Mouse (Mus musculus) lung, embryonic 14.5 days (tissue): ENCODE measurements at regions not wholly inside any gene's neighbourhood (a gene's known extent, or its start where the extent isn't known, plus 50 kb on each side); places are given as distances from the start of the nearest gene placed in this dataset.

Experiments
- ATAC-seq: fragments of 200-750 bp; cut with Nextera tagmentation; 2 replicates; pipeline ENCODE4 v1.8.0; 2017; ENCODE audit warnings: mild to moderate bottlenecking, moderate TSS enrichment, moderate library complexity; ENCODE audit not compliant: insufficient read depth
- DNase-seq: peaks from one replicate; pipeline ENCODE4 v3.0.0-alpha.2; 2015
- H3K27ac ChIP-seq: fragments of 300-500 bp; sonication (generic); 2 replicates; pipeline ENCODE4 v1.5.1; 2014; ENCODE audit warnings: low read depth, mild to moderate bottlenecking, moderate library complexity
- H3K27me3 ChIP-seq: fragments of 300-500 bp; sonication (generic); 2 replicates; pipeline ENCODE4 v1.6.1; 2014; ENCODE audit warnings: low read length, control low read depth; ENCODE audit not compliant: insufficient read depth
- H3K36me3 ChIP-seq: fragments of 300-500 bp; sonication (generic); 2 replicates; pipeline ENCODE4 v1.6.1; 2014; ENCODE audit warnings: control low read depth; ENCODE audit not compliant: insufficient read depth
- H3K4me1 ChIP-seq: fragments of 300-500 bp; sonication (generic); 2 replicates; pipeline ENCODE4 v1.6.1; 2014; ENCODE audit warnings: antibody characterized with exemption, control low read depth; ENCODE audit not compliant: insufficient read depth
- H3K4me2 ChIP-seq: fragments of 300-500 bp; sonication (generic); 2 replicates; pipeline ENCODE4 v1.6.1; 2014; ENCODE audit warnings: mild to moderate bottlenecking
- H3K4me3 ChIP-seq: fragments of 300-500 bp; sonication (generic); 2 replicates; pipeline ENCODE4 v1.5.1; 2014; ENCODE audit warnings: low read depth, low read length
- H3K9ac ChIP-seq: fragments of 300-500 bp; sonication (generic); 2 replicates; pipeline ENCODE4 v1.6.1; 2014
- H3K9me3 ChIP-seq: fragments of 300-500 bp; sonication (generic); 2 replicates; pipeline ENCODE4 v1.6.1; 2016; ENCODE audit warnings: low read depth, low read length, control low read depth
- CTCF ChIP-seq: IDR thresholded peaks from 2 replicates; pipeline ENCODE4 v1.5.1; 2016; ENCODE audit warnings: antibody characterized with exemption, low read depth
- WGBS: fragments of 180-500 bp; shearing (Covaris S2); extraction: QIAGEN DNeasy Blood & Tissue Kit; methylation state at CpG from one replicate; pipeline ENCODE4 v1.1.7; 2014; 5-methylcytosine and 5-hydroxymethylcytosine counted together

GRCm38 (mm10) chr11:9932360-9933265 lies 740.9 kb downstream of the Abca13 start:
- no peak overlapping the region for H3K4me2 ChIP-seq
- no peak overlapping the region for H3K9ac ChIP-seq
- H3K27ac ChIP-seq, result peak overlapping the region; percentile 54
- ATAC-seq (peak; percentile 84), DNase-seq (peak; percentile 82)
- TF ChIP-seq CTCF, result no peak
- H3K9me3 ChIP-seq, result no peaks in the 10 kb centered on the region
- no peak overlapping the region for H3K4me3 ChIP-seq
- no peaks in the 10 kb centered on the region for H3K4me1 ChIP-seq
- H3K27me3 ChIP-seq, result no peaks in the 10 kb centered on the region
- no peaks in the 10 kb centered on the region for H3K36me3 ChIP-seq
- WGBS, result 46% methylated on average over 5 of the region's 5 CpGs

DNA sequence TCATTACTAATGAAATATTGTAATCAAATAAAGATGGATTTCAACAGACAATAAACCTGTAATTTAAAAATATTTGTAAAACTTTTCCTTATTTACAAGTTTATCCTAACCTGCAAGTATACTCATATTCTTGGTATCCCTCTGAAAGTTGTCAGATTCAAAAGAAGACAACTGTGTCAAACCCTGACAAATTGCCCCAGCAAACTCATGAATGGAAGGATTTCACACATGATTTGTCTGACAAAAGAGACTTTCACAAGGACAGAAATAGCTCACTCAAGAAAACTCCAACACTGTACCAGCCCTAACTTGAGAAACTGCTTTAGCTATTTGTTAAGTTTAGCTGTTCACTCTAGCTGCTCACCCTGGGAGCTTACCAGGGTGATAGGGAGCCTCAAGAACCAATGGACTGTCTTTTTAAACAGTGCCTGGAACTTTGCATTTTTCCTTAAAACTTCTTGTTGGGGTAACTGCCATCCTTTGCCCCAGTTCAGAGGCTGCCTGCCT lies 771.0 kb downstream of the Abca13 start:
- Histone ChIP-seq H3K4me1 (no peaks in the 10 kb centered on the region), H3K9ac (no peak overlapping the region), H3K4me2 (no peak overlapping the region), H3K9me3 (no peaks in the 10 kb centered on the region), H3K27me3 (no peaks in the 10 kb centered on the region), H3K27ac (no peak overlapping the region), H3K4me3 (no peak overlapping the region), H3K36me3 (no peaks in the 10 kb centered on the region)
- no peak for TF ChIP-seq CTCF
- no peak for ATAC-seq
- DNase-seq, result no peak

- no peak overlapping the region for H3K4me3 ChIP-seq
- H3K27me3 ChIP-seq, result no peaks in the 10 kb centered on the region
- no peak for TF ChIP-seq CTCF
- no peak overlapping the region for H3K27ac ChIP-seq
- H3K36me3 ChIP-seq, result no peaks in the 10 kb centered on the region
- no peak overlapping the region for H3K9ac ChIP-seq
- no peaks in the 10 kb centered on the region for H3K4me1 ChIP-seq
- H3K9me3 ChIP-seq, result no peaks in the 10 kb centered on the region
- H3K4me2 ChIP-seq, result no peak overlapping the region
- ATAC-seq, result no peak
- DNase-seq, result no peak
Measured at GRCm38 (mm10) chr11:9982974-9983373, 791.2 kb downstream of the Abca13 start.

DNA sequence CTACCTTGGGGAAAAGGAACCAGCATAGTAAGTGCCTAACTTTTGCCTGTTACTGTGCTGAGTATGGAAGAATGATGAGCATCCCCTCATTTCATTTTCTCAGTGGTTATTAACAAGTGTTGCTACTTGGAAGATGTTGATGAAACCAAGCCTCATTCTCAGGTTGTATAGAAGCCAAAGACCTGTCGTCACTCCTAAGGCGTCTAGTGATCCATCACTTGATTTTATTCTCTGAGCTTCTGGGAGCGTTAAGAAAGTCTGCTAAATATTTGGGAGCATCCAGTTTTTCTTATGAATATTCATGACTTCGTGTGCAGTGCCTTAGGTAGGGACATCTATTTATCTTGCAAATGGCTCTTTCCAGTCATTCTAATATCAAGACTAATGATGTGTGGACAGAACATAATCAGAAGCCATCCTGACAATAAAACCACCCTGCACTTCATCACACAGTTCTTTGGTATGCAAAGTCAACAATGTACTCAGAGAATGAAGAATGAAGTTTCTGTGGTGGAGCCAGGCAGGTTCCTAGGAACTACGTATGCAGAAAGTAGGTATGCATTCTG lies 802.9 kb downstream of the Abca13 start:
- H3K27me3 ChIP-seq, result no peaks in the 10 kb centered on the region
- no peak overlapping the region for H3K9ac ChIP-seq
- H3K4me1 ChIP-seq, result no peaks in the 10 kb centered on the region
- WGBS, result 43% methylated on average over 5 of the region's 5 CpGs
- H3K36me3 ChIP-seq, result no peaks in the 10 kb centered on the region
- no peak for TF ChIP-seq CTCF
- H3K4me3 ChIP-seq, result no peak overlapping the region
- peak; percentile 62 for DNase-seq
- H3K4me2 ChIP-seq, result no peak overlapping the region
- ATAC-seq, result no peak; the same call in 1 of the 2 replicates
- no peak overlapping the region for H3K27ac ChIP-seq
- H3K9me3 ChIP-seq, result no peaks in the 10 kb centered on the region

- H3K9ac ChIP-seq, result no peak overlapping the region
- no peaks in the 10 kb centered on the region for H3K9me3 ChIP-seq
- no peak overlapping the region for H3K27ac ChIP-seq
- no peak overlapping the region for H3K4me3 ChIP-seq
- H3K4me1 ChIP-seq, result no peaks in the 10 kb centered on the region
- no peak for TF ChIP-seq CTCF
- H3K4me2 ChIP-seq, result no peak overlapping the region
- no peak for DNase-seq
- no peaks in the 10 kb centered on the region for H3K36me3 ChIP-seq
- no peak for ATAC-seq
- no peaks in the 10 kb centered on the region for H3K27me3 ChIP-seq
Measured at GRCm38 (mm10) chr11:9995356-9995755, 803.6 kb downstream of the Abca13 start.

DNA sequence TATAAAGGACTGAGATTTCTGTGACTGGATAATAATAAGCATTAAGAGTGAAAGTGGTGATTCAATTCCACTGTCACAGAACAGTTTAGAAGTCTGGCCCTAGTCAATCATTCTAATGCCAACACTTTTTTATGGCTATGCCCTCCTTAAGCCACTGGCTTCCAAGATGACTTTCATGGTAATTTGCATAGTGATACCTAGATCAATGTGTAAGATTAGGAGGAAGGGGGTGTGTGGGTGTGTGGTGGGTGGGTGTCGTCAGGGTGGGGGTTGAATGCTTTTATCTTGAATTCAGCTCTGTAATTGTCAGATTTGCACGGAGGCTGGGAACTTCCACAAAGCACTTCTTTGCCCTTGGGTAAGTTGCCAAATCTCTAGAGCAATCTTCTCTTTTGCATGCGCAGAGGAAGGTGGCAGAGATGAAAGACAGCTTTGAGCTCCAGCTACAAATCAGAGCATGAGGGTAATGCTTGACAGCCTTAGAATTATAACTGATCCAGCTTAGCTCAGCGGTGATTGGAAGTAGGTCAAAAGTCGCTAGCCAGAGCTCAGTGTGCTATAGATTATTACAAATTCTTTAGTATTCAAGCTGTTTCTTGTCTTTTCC lies 805.9 kb downstream of the Abca13 start:
- DNase-seq (peak; percentile 69), ATAC-seq (peak; percentile 69)
- H3K9ac ChIP-seq, result no peak overlapping the region
- no peaks in the 10 kb centered on the region for H3K36me3 ChIP-seq
- no peak overlapping the region for H3K4me3 ChIP-seq
- no peaks in the 10 kb centered on the region for H3K9me3 ChIP-seq
- TF ChIP-seq CTCF, result no peak
- no peaks in the 10 kb centered on the region for H3K27me3 ChIP-seq
- no peaks in the 10 kb centered on the region for H3K4me1 ChIP-seq
- WGBS, result 34% methylated on average over 5 of the region's 5 CpGs
- no peak overlapping the region for H3K4me2 ChIP-seq
- H3K27ac ChIP-seq, result no peak overlapping the region

DNA sequence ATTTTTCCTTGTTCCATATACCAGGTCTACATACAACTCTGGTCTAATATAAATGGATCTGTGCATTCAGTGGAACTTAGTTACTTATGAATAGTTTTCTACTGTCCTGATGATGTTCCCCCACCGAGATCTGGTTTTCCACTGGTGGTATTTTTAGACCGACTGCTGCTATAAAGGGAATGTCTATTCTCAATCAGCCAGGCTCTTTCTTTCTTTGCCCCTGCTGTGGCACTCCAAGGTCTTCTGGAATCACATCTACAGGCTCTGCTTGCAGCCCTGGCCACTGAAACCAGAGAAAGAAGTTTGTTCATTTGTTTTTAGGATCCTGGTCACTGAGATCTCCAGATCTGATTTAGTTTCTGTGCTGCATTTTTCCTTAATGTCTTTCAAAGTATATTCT lies 810.4 kb downstream of the Abca13 start:
- no peak for DNase-seq
- no peaks in the 10 kb centered on the region for H3K9me3 ChIP-seq
- H3K4me2 ChIP-seq, result no peak overlapping the region
- H3K27ac ChIP-seq, result no peak overlapping the region
- no peak for ATAC-seq
- H3K4me3 ChIP-seq, result no peak overlapping the region
- no peak overlapping the region for H3K9ac ChIP-seq
- no peak for TF ChIP-seq CTCF
- no peaks in the 10 kb centered on the region for H3K36me3 ChIP-seq
- no peaks in the 10 kb centered on the region for H3K4me1 ChIP-seq
- H3K27me3 ChIP-seq, result no peaks in the 10 kb centered on the region
- WGBS, result 81% methylated on average over 2 of the region's 2 CpGs
